ENCODE assay signal across 15 mouse cellular contexts in genomic region chr1:58114666-58115375, GRCm38 (mm10). TPM values are rescaled to one million over a fixed set of nuclear protein-coding genes. Genes with fewer than 3 reads are reported as not detected.
"Had no signal": no experiment of that assay in that cellular context is flagged by ENCODE, and none has a peak within 500 bp of the region (broad histone marks: within the 10 kb centered on the region; RNA-seq: fewer than 3 reads in every experiment).

No protein-coding gene starts in this region.

- H3K9me3 ChIP-seq: intestine, embryonic 15.5 days; limb, embryonic 12.5 days; liver, embryonic 12.5 days; midbrain, embryonic 10.5 days; neural tube, embryonic 15.5 days had no signal

- H3K4me1 ChIP-seq: intestine, embryonic 15.5 days; limb, embryonic 12.5 days; liver, embryonic 12.5 days; midbrain, embryonic 10.5 days; neural tube, embryonic 15.5 days had no signal

- H3K9ac ChIP-seq: intestine, embryonic 15.5 days; limb, embryonic 12.5 days; liver, embryonic 12.5 days; neural tube, embryonic 15.5 days had no signal

- H3K36me3 ChIP-seq: intestine, embryonic 15.5 days; limb, embryonic 12.5 days; liver, embryonic 12.5 days; midbrain, embryonic 10.5 days; neural tube, embryonic 15.5 days had no signal

- H3K27me3 ChIP-seq: intestine, embryonic 15.5 days; limb, embryonic 12.5 days; liver, embryonic 12.5 days; neural tube, embryonic 15.5 days had no signal

- H3K27ac ChIP-seq: intestine, embryonic 15.5 days; limb, embryonic 12.5 days; liver, embryonic 12.5 days; macrophage; midbrain, embryonic 10.5 days; neural tube, embryonic 15.5 days had no signal

- ATAC-seq: intestine, embryonic 15.5 days; liver, embryonic 12.5 days had no signal

- H3K4me3 ChIP-seq: intestine, embryonic 15.5 days; limb, embryonic 12.5 days; liver, embryonic 12.5 days; midbrain, embryonic 10.5 days; myocyte; neural tube, embryonic 15.5 days had no signal

- H3K4me2 ChIP-seq: intestine, embryonic 15.5 days; limb, embryonic 12.5 days; liver, embryonic 12.5 days; neural tube, embryonic 15.5 days had no signal

- DNase-seq: kidney, adult 8-10 months; layer of hippocampus, adult 9-11 months; layer of hippocampus, postnatal 36 days; midbrain, embryonic 14.5 days; right cerebral cortex, adult 18-20 months; right cerebral cortex, postnatal 25 days; thymus, postnatal 36 days had no signal

RNA-seq across cellular contexts. Expression of gene Aox3, which starts 1.9 kb away (rescaled TPM):
- polyA plus RNA-seq: liver, embryonic 12.5 days; macrophage; myocyte; neural tube, embryonic 11.5 days had no signal
